Mouse (Mus musculus): ENCODE results near the gene Cyb561d2. TPM values are rescaled to one million over a fixed set of nuclear protein-coding genes. Genes with fewer than 3 reads are reported as not detected.

The Cyb561d2 gene
- 14.7 and 19.5 TPM in 2 replicates for polyA plus RNA-seq (2015; fragmentation: Nextera tagmentation; extraction: Ambion mirVana)

GRCm38 (mm10) chr9:107541474-107542351 lies at the start of gene Cyb561d2, which contains the start of gene Nprl2:
Cyb561d2 (minus strand) TSS chr9:107542193.
Nprl2 (plus strand) TSS chr9:107542226.
- Histone ChIP-seq H3K4me1 (replicated peaks) (peaks cover 38% of the 10 kb centered on the region), H3K4me2 (peak within 1 kb of the TSS; percentile 72), H3K4me3 (peak within 1 kb of the TSS; percentile 71), H3K9me3 (replicated peaks) (no peaks in the 10 kb centered on the region), H3K27me3 (no peaks in the 10 kb centered on the region), H3K36me3 (peaks cover 37% of the 10 kb centered on the region), H3K9ac (peak within 1 kb of the TSS; percentile 66), H3K27ac (peak within 1 kb of the TSS; percentile 42)
- under 1% methylated on average over 46 of the region's 46 CpGs for WGBS
- ATAC-seq (replicated peaks; ENCODE audit: insufficient number of reproducible peaks, insufficient read depth, low FRiP score, low read depth): peak; percentile 88

DNA sequence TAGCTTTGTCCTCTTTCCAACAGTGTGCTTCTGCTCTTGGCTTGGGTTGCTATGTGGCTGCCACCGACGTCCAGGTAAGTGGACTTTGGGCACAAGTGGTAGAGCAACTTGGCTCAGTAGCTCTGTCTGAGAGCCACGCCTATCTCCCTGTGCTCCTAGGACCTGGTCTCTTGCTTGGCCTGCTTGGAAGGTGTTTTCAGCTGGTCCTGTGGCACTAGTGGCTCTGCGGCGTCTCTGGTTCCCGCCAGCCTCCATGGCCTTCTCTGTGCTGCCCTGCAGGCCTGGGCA lies 48.7 kb upstream of the Cyb561d2 start:
- Histone ChIP-seq H3K27ac (peak overlapping the region; percentile 76; the same call in 1 of the 2 replicates), H3K36me3 (peaks cover 29% of the 10 kb centered on the region), H3K27me3 (no peaks in the 10 kb centered on the region), H3K9me3 (replicated peaks) (no peaks in the 10 kb centered on the region), H3K4me2 (no peak overlapping the region), H3K4me3 (no peak overlapping the region), H3K9ac (no peak overlapping the region; the same call in 1 of the 2 replicates), H3K4me1 (replicated peaks) (peaks cover 67% of the 10 kb centered on the region)
- ATAC-seq (replicated peaks; ENCODE audit: insufficient number of reproducible peaks, insufficient read depth, low FRiP score, low read depth): no peak
- WGBS: 98% methylated on average over 6 of the region's 6 CpGs

GRCm38 (mm10) chr9:107590058-107590772 lies 48.2 kb upstream of the Cyb561d2 start:
- 61% methylated on average over 25 of the region's 25 CpGs for WGBS
- H3K27me3 ChIP-seq: no peaks in the 10 kb centered on the region
- peak overlapping the region; percentile 19; the same call in 1 of the 2 replicates for H3K4me2 ChIP-seq
- H3K4me1 ChIP-seq (replicated peaks): peaks cover 64% of the 10 kb centered on the region
- H3K9me3 ChIP-seq (replicated peaks): no peaks in the 10 kb centered on the region
- no peak overlapping the region; the same call in 1 of the 2 replicates for H3K9ac ChIP-seq
- peak overlapping the region; percentile 76 for H3K27ac ChIP-seq
- no peak overlapping the region for H3K4me3 ChIP-seq
- no peak for ATAC-seq (replicated peaks; ENCODE audit: insufficient number of reproducible peaks, insufficient read depth, low FRiP score, low read depth)
- H3K36me3 ChIP-seq: peaks cover 29% of the 10 kb centered on the region

DNA sequence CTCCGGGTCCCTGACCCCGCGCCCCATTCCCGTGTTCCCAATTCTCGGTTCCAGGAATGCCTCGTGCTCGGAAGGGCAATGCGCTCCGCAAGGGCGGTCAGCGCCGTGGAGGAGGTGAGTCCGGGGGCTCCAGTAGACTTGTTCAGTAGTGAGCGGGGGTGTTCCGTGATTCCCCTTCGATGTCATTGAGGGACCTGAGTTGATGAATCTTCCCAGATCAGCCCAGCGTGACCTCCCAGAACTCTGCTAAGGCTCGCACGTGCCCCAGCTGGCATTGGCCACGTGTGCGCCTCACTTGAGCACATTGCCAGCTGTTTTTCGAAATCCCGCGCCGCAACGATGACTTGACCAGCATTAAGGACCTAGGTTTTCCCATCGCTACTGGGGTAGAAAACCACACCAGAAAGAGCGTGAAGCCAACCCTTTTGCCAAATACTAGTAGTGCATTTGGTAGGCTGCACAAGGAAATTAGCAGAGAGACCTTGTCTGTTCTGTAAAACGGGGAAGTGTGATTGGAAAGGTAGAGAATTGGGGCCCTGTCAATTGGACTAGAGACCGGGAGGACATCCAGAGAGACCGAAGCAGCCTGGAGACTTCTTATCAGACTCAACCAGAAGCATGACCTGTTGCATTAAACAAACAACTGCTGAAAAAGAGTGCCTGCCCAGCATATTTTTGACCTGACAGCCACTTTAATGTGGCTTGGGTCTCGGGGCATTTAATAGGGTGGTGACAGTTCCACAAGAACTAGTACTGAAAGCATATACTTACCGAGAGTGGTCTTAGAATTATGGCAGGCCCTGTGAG lies 46.0 kb upstream of the Cyb561d2 start:
- ATAC-seq (replicated peaks; ENCODE audit: insufficient number of reproducible peaks, insufficient read depth, low FRiP score, low read depth): no peak; the same call in none of the 2 replicates
- peak overlapping the region; percentile 62 for H3K9ac ChIP-seq
- no peaks in the 10 kb centered on the region for H3K9me3 ChIP-seq (replicated peaks)
- H3K4me1 ChIP-seq (replicated peaks): peaks cover 47% of the 10 kb centered on the region
- H3K27me3 ChIP-seq: no peaks in the 10 kb centered on the region
- H3K4me3 ChIP-seq: peak overlapping the region; percentile 64
- WGBS: 1% methylated on average over 33 of the region's 33 CpGs
- peak overlapping the region; percentile 79 for H3K4me2 ChIP-seq
- H3K36me3 ChIP-seq: peaks cover 31% of the 10 kb centered on the region
- H3K27ac ChIP-seq: peak overlapping the region; percentile 56

- H3K27me3 ChIP-seq: no peaks in the 10 kb centered on the region
Measured at GRCm38 (mm10) chr9:107586974-107587832, 45.2 kb upstream of the Cyb561d2 start, which contains the start of gene Ifrd2. Ifrd2 (plus strand) TSS chr9:107587642.

DNA sequence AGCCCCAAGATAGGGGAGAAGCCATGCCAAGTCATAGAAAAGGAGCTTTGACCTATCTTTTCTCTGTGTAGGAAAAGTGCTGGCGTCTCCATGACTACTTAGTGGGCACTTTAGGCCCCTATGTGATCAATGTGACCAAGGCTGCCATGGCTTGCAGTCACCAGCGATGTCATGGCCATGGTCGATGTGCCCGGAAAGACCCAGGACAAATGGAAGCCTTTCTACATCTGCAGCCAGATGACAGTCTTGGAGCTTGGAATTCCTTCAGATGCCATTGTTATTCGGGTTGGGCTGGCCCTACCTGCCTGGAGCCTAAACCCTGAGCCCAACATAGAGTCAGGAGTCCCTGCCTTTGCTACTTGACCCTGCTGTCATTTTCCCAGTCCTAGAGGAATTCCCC lies 44.5 kb upstream of the Cyb561d2 start:
- Histone ChIP-seq H3K27me3 (no peaks in the 10 kb centered on the region), H3K4me3 (no peak overlapping the region), H3K27ac (no peak overlapping the region), H3K9ac (no peak overlapping the region), H3K9me3 (replicated peaks) (no peaks in the 10 kb centered on the region), H3K4me2 (peak overlapping the region; percentile 79; the same call in 1 of the 2 replicates), H3K36me3 (peaks cover 20% of the 10 kb centered on the region), H3K4me1 (replicated peaks) (peaks cover 51% of the 10 kb centered on the region)
- WGBS: 90% methylated on average over 5 of the region's 5 CpGs
- ATAC-seq (replicated peaks; ENCODE audit: insufficient number of reproducible peaks, insufficient read depth, low FRiP score, low read depth): no peak

More at GRCm38 (mm10) chr9:107586974-107587832, 45.2 kb upstream of the Cyb561d2 start, which contains the start of gene Ifrd2:
- peak within 1 kb of the TSS; percentile 62 for H3K9ac ChIP-seq
- peaks cover 27% of the 10 kb centered on the region for H3K36me3 ChIP-seq
- peak within 1 kb of the TSS; percentile 64 for H3K4me3 ChIP-seq
- WGBS: 11% methylated on average over 46 of the region's 46 CpGs
- peaks cover 44% of the 10 kb centered on the region for H3K4me1 ChIP-seq (replicated peaks)
- ATAC-seq (replicated peaks; ENCODE audit: insufficient number of reproducible peaks, insufficient read depth, low FRiP score, low read depth): peak; percentile 96
- no peaks in the 10 kb centered on the region for H3K9me3 ChIP-seq (replicated peaks)
- H3K4me2 ChIP-seq: peak within 1 kb of the TSS; percentile 79
- H3K27ac ChIP-seq: peak within 1 kb of the TSS; percentile 56

GRCm38 (mm10) chr9:107583174-107583573 lies 41.2 kb upstream of the Cyb561d2 start:
- ATAC-seq (replicated peaks; ENCODE audit: insufficient number of reproducible peaks, insufficient read depth, low FRiP score, low read depth): no peak

DNA sequence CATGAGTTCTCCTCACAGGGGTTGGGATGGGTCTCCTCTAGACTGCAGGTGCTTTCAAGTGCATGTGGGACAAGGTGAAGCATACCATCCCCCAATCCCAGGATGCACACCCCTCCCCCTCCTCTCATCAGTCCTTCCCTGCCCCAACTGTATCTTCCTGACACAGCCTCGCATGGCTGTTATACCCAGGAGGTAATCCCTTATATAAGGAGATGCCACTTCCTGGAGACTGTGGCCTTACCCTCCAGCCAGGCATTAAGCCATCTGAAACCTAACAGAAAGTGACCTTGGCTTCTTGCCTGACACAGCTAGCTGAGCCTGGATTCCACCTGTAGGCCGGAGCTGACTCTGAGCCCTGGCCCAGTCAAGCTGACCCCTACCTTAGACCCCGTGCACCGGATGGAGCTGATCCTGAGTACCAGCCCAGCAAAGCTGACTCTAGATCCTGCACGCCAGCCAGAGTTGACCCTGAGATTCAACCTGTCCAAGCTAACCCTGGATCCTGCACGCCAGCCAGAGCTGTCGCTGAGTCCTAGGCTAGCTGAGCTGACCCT lies 40.6 kb upstream of the Cyb561d2 start:
- Histone ChIP-seq H3K9me3 (replicated peaks) (no peaks in the 10 kb centered on the region), H3K4me2 (no peak overlapping the region), H3K27me3 (no peaks in the 10 kb centered on the region), H3K9ac (no peak overlapping the region), H3K27ac (no peak overlapping the region), H3K4me3 (no peak overlapping the region), H3K4me1 (replicated peaks) (peaks cover 38% of the 10 kb centered on the region), H3K36me3 (peaks cover 10% of the 10 kb centered on the region)
- WGBS: 90% methylated on average over 7 of the region's 7 CpGs
- ATAC-seq (replicated peaks; ENCODE audit: insufficient number of reproducible peaks, insufficient read depth, low FRiP score, low read depth): no peak

More at GRCm38 (mm10) chr9:107583174-107583573, 41.2 kb upstream of the Cyb561d2 start:
- 90% methylated on average over 14 of the region's 14 CpGs for WGBS
- Histone ChIP-seq H3K4me1 (replicated peaks) (peaks cover 37% of the 10 kb centered on the region), H3K4me2 (no peak overlapping the region), H3K36me3 (peaks cover 10% of the 10 kb centered on the region), H3K9me3 (replicated peaks) (no peaks in the 10 kb centered on the region), H3K9ac (no peak overlapping the region), H3K27me3 (no peaks in the 10 kb centered on the region), H3K27ac (no peak overlapping the region), H3K4me3 (no peak overlapping the region)

DNA sequence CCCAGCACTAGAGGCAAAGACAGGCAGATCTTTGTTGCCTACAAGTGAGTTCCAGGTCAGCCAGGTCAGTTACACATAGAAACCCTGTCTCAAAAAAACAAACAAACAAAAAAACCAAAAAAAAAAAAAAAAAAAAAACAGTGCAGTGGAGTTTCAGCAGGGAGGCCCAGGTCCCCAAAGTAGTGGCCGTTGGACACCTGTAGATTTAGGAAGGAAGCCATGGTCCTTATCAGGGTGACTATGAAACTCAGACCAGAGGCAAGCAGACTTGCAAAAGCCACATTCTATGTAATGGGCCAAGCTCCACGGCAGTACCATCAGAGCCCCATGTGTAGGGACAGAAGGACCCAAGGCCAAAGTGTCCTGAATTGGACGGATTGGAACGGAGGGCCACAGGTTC lies 39.6 kb upstream of the Cyb561d2 start:
- WGBS: 68% methylated on average over 4 of the region's 4 CpGs
- H3K9me3 ChIP-seq (replicated peaks): no peaks in the 10 kb centered on the region
- H3K4me3 ChIP-seq: peak overlapping the region; percentile 62
- peaks cover 45% of the 10 kb centered on the region for H3K4me1 ChIP-seq (replicated peaks)
- peak overlapping the region; percentile 93; the same call in 1 of the 2 replicates for H3K27ac ChIP-seq
- peaks cover 10% of the 10 kb centered on the region for H3K36me3 ChIP-seq
- peak overlapping the region; percentile 65 for H3K9ac ChIP-seq
- no peak for ATAC-seq (replicated peaks; ENCODE audit: insufficient number of reproducible peaks, insufficient read depth, low FRiP score, low read depth)
- no peaks in the 10 kb centered on the region for H3K27me3 ChIP-seq
- peak overlapping the region; percentile 89 for H3K4me2 ChIP-seq

Measured in heart, embryonic 15.5 days (tissue).